Mouse (Mus musculus) intestine, embryonic 16.5 days (tissue): ENCODE results near the gene Pear1. TPM values are rescaled to one million over a fixed set of nuclear protein-coding genes. Genes with fewer than 3 reads are reported as not detected.

Experiments used
- ATAC-seq: fragments of 200-750 bp; cut with Nextera tagmentation; 2 replicates; pipeline ENCODE4 v1.8.0; 2017; ENCODE audit warnings: moderate TSS enrichment, moderate library complexity
- H3K27ac ChIP-seq: fragments of 300-500 bp; sonication (generic); 2 replicates; pipeline ENCODE4 v1.5.1; 2014; ENCODE audit warnings: mild to moderate bottlenecking, low read length
- H3K27me3 ChIP-seq: fragments of 300-500 bp; sonication (generic); replicated peaks from 2 replicates; pipeline ENCODE4 v1.6.1; 2014; ENCODE audit warnings: low read length, control low read depth, mixed read lengths; ENCODE audit not compliant: control insufficient read depth, insufficient read depth
- H3K36me3 ChIP-seq: fragments of 300-500 bp; sonication (generic); 2 replicates; pipeline ENCODE4 v1.6.1; 2014; ENCODE audit warnings: low read length, control low read depth; ENCODE audit not compliant: control insufficient read depth, insufficient read depth
- H3K4me1 ChIP-seq: fragments of 300-500 bp; sonication (generic); 2 replicates; pipeline ENCODE4 v1.6.1; 2014; ENCODE audit warnings: low read length, control low read depth, mixed read lengths; ENCODE audit not compliant: control insufficient read depth, insufficient read depth
- H3K4me2 ChIP-seq: fragments of 300-500 bp; sonication (generic); 2 replicates; pipeline ENCODE4 v1.6.1; 2014; ENCODE audit warnings: low read depth, low read length, control low read depth
- H3K4me3 ChIP-seq: fragments of 300-500 bp; sonication (generic); 2 replicates; pipeline ENCODE4 v1.5.1; 2014; ENCODE audit warnings: mild to moderate bottlenecking, low read length
- H3K9ac ChIP-seq: fragments of 300-500 bp; sonication (generic); 2 replicates; pipeline ENCODE4 v1.6.1; 2014; ENCODE audit warnings: low read depth, low read length
- H3K9me3 ChIP-seq: fragments of 300-500 bp; sonication (generic); 2 replicates; pipeline ENCODE4 v1.6.1; 2016; ENCODE audit warnings: low read length, control low read depth; ENCODE audit not compliant: control insufficient read depth
- WGBS: fragments of 180-500 bp; shearing (Covaris S2); extraction: QIAGEN DNeasy Blood & Tissue Kit; methylation state at CpG from one replicate; pipeline ENCODE4 v1.1.7; 2014; 5-methylcytosine and 5-hydroxymethylcytosine counted together
- polyA plus RNA-seq: library from polyadenylated mRNA; unstranded; fragments of >200 nt; fragmentation: Nextera tagmentation; extraction: Ambion mirVana; gene quantifications from 2 replicates; pipeline ENCODE4 v1.2.1, GENCODE M21; 2015

Pear1 gene
- polyA plus RNA-seq, 1 experiment from 2014 or later = 22.2 TPM

DNA sequence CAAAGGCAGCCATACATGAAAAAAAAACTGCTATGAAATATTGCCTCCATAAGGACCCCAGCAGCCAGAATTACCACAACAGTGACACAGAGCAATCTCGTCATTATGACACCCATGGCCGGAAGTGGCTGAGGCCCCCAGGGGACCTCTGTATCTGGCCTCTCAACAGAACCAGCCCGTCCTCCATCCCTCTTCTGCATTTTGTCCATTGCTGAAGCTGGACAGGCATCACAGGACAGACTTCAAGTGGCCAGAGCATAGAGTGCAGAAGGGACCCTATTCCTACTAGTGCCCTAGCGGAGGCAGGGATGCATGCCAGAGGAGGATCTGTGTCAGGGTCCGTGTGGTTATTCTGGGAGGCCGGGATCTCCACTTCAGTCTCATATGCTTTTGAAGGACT lies 7.9 kb downstream of the Pear1 start:
- 0 out of 2 replicates have a peak, but pooled peaks have one; percentile 14 for ATAC-seq
- WGBS = 57% methylated on average over 6 of the region's 6 CpGs
- H3K4me2 ChIP-seq = no peak overlapping the region
- H3K4me1 ChIP-seq = no peaks in the 10 kb centered on the region
- no peak overlapping the region for H3K4me3 ChIP-seq
- no peak overlapping the region for H3K27ac ChIP-seq
- H3K9ac ChIP-seq = no peak overlapping the region
- H3K27me3 ChIP-seq = peaks cover 14% of the 10 kb centered on the region
- no peaks in the 10 kb centered on the region for H3K36me3 ChIP-seq
- no peaks in the 10 kb centered on the region for H3K9me3 ChIP-seq

- Histone ChIP-seq H3K9ac (no peak overlapping the region), H3K36me3 (no peaks in the 10 kb centered on the region), H3K4me1 (peaks cover 11% of the 10 kb centered on the region; the same call in 1 of the 2 replicates), H3K4me2 (no peak overlapping the region), H3K9me3 (no peaks in the 10 kb centered on the region), H3K27me3 (peaks cover 37% of the 10 kb centered on the region), H3K4me3 (no peak overlapping the region), H3K27ac (no peak overlapping the region)
- ATAC-seq = no peak
- 52% methylated on average over 10 of the region's 10 CpGs for WGBS
These were observed 11.2 kb downstream of the Pear1 start for GRCm38 (mm10) chr3:87812873-87813272.

DNA sequence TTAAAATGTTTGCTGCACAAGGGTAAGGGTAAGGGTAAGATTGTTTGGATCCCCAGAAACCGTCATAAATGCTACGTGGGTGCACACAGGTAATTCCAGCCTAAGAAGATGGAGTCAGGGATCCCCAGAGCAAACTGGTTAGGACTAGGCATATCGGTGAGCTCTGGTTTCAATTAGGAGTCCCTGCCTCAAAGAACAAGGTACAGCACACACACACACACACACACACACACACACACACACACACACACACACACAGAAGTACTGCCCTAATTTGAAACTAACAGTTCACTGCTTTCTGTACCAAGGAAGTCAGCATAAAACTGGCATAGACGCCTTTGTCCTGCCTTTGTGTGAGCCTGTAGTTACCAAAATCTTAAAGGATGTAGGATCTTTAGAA lies 11.7 kb downstream of the Pear1 start:
- no peaks in the 10 kb centered on the region for H3K36me3 ChIP-seq
- ATAC-seq = no peak
- peaks cover 11% of the 10 kb centered on the region; the same call in 1 of the 2 replicates for H3K4me1 ChIP-seq
- H3K4me2 ChIP-seq = no peak overlapping the region
- no peak overlapping the region for H3K4me3 ChIP-seq
- no peaks in the 10 kb centered on the region for H3K9me3 ChIP-seq
- H3K27ac ChIP-seq = no peak overlapping the region
- no peak overlapping the region for H3K9ac ChIP-seq
- whole genome bisulfite sequencing = 81% methylated on average over 4 of the region's 4 CpGs
- H3K27me3 ChIP-seq = peaks cover 37% of the 10 kb centered on the region

- no peak for ATAC-seq
- Histone ChIP-seq H3K27me3 (peaks cover 33% of the 10 kb centered on the region), H3K4me1 (peaks cover 11% of the 10 kb centered on the region; the same call in 1 of the 2 replicates), H3K36me3 (no peaks in the 10 kb centered on the region), H3K9ac (no peak overlapping the region), H3K4me2 (no peak overlapping the region), H3K9me3 (no peaks in the 10 kb centered on the region), H3K4me3 (no peak overlapping the region), H3K27ac (no peak overlapping the region)
- 81% methylated on average over 8 of the region's 8 CpGs for WGBS
These were observed 12.8 kb downstream of the Pear1 start for GRCm38 (mm10) chr3:87811297-87811696.

GRCm38 (mm10) chr3:87809322-87809962 lies 14.7 kb downstream of the Pear1 start:
- peaks cover 46% of the 10 kb centered on the region for H3K27me3 ChIP-seq
- H3K4me3 ChIP-seq = peak overlapping the region; percentile 22
- WGBS = 5% methylated on average over 28 of the region's 28 CpGs
- peak; percentile 62 for ATAC-seq
- no peaks in the 10 kb centered on the region for H3K36me3 ChIP-seq
- H3K27ac ChIP-seq = no peak overlapping the region
- H3K9ac ChIP-seq = no peak overlapping the region
- peaks cover 11% of the 10 kb centered on the region; the same call in 1 of the 2 replicates for H3K4me1 ChIP-seq
- no peaks in the 10 kb centered on the region for H3K9me3 ChIP-seq
- H3K4me2 ChIP-seq = peak overlapping the region; percentile 45

DNA sequence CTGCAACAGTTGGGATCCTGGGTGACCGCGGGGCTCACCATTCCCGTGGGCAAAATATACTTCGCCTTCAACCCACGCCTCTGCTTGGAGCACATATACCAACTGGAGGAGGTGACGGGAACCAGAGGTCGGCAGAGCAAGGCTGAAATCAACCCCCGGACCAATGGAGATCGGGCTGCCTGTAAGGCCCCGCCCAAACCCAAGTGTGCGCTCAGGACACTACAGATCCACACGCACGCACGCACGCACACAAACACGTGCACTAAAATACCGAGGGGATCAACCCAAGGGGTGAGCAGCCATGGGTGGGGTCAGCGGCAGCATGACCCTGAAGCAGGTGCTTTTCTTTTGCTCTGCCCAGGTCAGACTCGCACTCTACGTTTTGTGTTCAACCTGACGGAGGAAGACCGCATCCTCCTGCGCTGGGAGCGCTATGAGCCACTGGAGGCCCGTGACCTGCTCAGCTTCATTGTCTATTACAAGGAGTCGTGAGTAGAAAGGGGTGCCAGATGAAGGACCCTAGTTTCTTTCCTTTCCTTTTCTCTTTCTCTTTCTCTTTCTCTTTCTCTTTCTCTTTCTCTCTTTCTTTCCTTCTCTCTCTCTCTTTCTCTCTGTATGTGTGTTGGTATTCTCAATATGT lies 19.9 kb downstream of the Pear1 start:
- ATAC-seq = peak; percentile 74; the same call in 1 of the 2 replicates
- Histone ChIP-seq H3K9me3 (no peaks in the 10 kb centered on the region), H3K4me3 (peak overlapping the region; percentile 42), H3K36me3 (no peaks in the 10 kb centered on the region), H3K4me2 (peak overlapping the region; percentile 63), H3K9ac (no peak overlapping the region), H3K27me3 (peaks cover 50% of the 10 kb centered on the region), H3K27ac (no peak overlapping the region), H3K4me1 (peaks cover 7% of the 10 kb centered on the region)
- 4% methylated on average over 26 of the region's 26 CpGs for WGBS

DNA sequence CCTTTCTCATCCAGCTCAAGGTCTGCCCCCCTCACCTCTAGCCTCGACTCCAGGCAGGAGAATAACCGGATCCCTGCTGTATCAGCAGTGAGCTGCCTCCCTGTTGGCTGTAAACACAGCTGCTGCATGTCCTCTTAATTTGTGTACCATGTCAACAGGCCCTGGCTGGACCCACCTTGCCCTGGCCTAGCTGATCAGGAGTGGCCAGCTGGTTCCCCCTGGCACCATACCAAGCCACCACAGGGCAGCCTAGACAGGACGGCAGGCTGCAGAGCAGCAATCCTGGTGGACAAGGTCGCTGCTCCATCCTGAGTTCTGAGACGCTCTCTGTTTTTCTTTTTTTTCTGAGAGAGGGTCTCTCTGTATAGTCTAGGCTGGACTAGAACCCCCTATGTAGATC lies 22.4 kb downstream of the Pear1 start:
- Histone ChIP-seq H3K9ac (no peak overlapping the region), H3K27ac (no peak overlapping the region), H3K27me3 (peaks cover 60% of the 10 kb centered on the region), H3K9me3 (no peaks in the 10 kb centered on the region), H3K4me3 (no peak overlapping the region), H3K36me3 (no peaks in the 10 kb centered on the region), H3K4me1 (peaks cover 14% of the 10 kb centered on the region), H3K4me2 (no peak overlapping the region)
- WGBS = 46% methylated on average over 5 of the region's 5 CpGs
- ATAC-seq = peak; percentile 50; the same call in 1 of the 2 replicates

DNA sequence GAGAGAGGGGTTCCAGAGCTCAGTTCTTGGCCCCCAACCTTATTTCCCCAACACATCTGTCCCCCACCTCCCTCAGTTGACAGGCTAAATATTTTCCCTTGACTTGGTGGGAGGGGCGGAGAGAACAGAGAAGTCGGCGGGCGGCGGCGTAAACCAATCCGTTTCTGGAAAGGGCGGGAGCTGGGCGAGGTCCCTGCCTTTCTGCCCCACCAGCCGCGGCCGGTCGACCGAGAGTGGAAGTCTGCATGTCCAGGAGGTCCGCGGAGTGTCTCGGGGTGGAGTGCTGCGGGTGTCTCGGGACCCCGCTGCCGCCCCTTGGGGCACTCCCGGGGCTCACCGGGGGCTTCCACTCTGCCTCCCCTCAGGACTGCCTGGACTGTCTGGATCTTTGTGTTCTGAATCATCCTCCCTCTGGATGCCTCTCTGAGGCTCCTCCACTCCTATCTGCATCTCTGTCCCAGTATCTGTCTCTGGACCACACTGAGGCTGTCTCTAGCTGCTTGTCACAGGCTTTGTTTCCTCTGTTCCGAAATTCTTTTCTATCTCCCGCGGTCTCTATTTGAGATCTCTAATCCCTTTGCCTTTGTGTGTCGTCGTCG lies 27.3 kb downstream of the Pear1 start, which contains the start of gene Insrr:
Gene Insrr, plus strand, starts transcription at position 216 of the 599 bp plus-strand sequence.
- 2% methylated on average over 29 of the region's 29 CpGs for WGBS
- H3K4me2 ChIP-seq = peak within 1 kb of the TSS; percentile 72
- ATAC-seq = peak; percentile 30; the same call in 1 of the 2 replicates
- H3K9me3 ChIP-seq = no peaks in the 10 kb centered on the region
- H3K27me3 ChIP-seq = peaks cover 73% of the 10 kb centered on the region
- H3K4me1 ChIP-seq = peaks cover 20% of the 10 kb centered on the region
- peak within 1 kb of the TSS; percentile 64 for H3K9ac ChIP-seq
- H3K4me3 ChIP-seq = peak within 1 kb of the TSS; percentile 46
- H3K27ac ChIP-seq = no peak within 1 kb of the TSS
- H3K36me3 ChIP-seq = no peaks in the 10 kb centered on the region
